Mouse (Mus musculus): ENCODE results near the gene Gm527. TPM values are rescaled to one million over a fixed set of nuclear protein-coding genes. Genes with fewer than 3 reads are reported as not detected.

Gene Gm527
- total RNA-seq, 2 experiments from 2014 or later = 3.9 TPM; not detected in 1

Other genes starting within 250 kb of the Gm527 start
- 7.1 and 9.4 TPM in 2 replicates for gene Klhl28, start 47.6 kb downstream of the Gm527 start, total RNA-seq (2014; fragmentation: Nextera tagmentation)
- 9.0 and 10.0 TPM in 2 replicates for gene Klhl28, start 47.6 kb downstream of the Gm527 start, total RNA-seq (2017)
- gene Togaram1, start 47.9 kb downstream of the Gm527 start, total RNA-seq (2014; fragmentation: Nextera tagmentation) = 24.3 and 29.4 TPM in 2 replicates
- 29.2 and 64.3 TPM in 2 replicates for gene Togaram1, start 47.9 kb downstream of the Gm527 start, total RNA-seq (2017)
- 52.5 and 55.4 TPM in 2 replicates for gene Prpf39, start 118.4 kb downstream of the Gm527 start, total RNA-seq (2014; fragmentation: Nextera tagmentation)
- gene Prpf39, start 118.4 kb downstream of the Gm527 start, total RNA-seq (2017) = 73.2 and 91.2 TPM in 2 replicates
- 232 and 249 TPM in 2 replicates for gene Fkbp3, start 156.1 kb downstream of the Gm527 start, total RNA-seq (2014; fragmentation: Nextera tagmentation)
- gene Fkbp3, start 156.1 kb downstream of the Gm527 start, total RNA-seq (2017) = 266 and 303 TPM in 2 replicates
- 33.3 and 36.6 TPM in 2 replicates for gene Fancm, start 157.7 kb downstream of the Gm527 start, total RNA-seq (2014; fragmentation: Nextera tagmentation)
- 25.3 and 26.5 TPM in 2 replicates for gene Fancm, start 157.7 kb downstream of the Gm527 start, total RNA-seq (2017)